Mouse (Mus musculus) neural tube, embryonic 13.5 days (tissue): Measurements from ENCODE around the gene Slc29a2. TPM values are rescaled to one million over a fixed set of nuclear protein-coding genes. Genes with fewer than 3 reads are reported as not detected.
A peak's percentile ranks its signal among the peaks of the same experiment; 100 is the strongest.

Experiments
- ATAC-seq: fragments of 200-750 bp; cut with Nextera tagmentation; 2 replicates; pipeline ENCODE4 v1.8.0; 2017; ENCODE audit warnings: low read depth, mild to moderate bottlenecking, moderate TSS enrichment, moderate library complexity
- H3K27ac ChIP-seq: fragments of 300-500 bp; sonication (generic); replicated peaks from 2 replicates; pipeline ENCODE4 v1.5.1; 2015; ENCODE audit warnings: moderate library complexity, mild to moderate bottlenecking, inconsistent platforms
- H3K27me3 ChIP-seq: fragments of 300-500 bp; sonication (generic); 2 replicates; pipeline ENCODE4 v1.6.1; 2015; ENCODE audit warnings: mild to moderate bottlenecking, inconsistent platforms
- H3K36me3 ChIP-seq: fragments of 300-500 bp; sonication (generic); 2 replicates; pipeline ENCODE4 v1.6.1; 2015; ENCODE audit warnings: mild to moderate bottlenecking, inconsistent platforms
- H3K4me1 ChIP-seq: fragments of 300-500 bp; sonication (generic); replicated peaks from 2 replicates; pipeline ENCODE4 v1.6.1; 2015; ENCODE audit warnings: inconsistent platforms
- H3K4me2 ChIP-seq: fragments of 300-500 bp; sonication (generic); 2 replicates; pipeline ENCODE4 v1.6.1; 2015; ENCODE audit warnings: inconsistent platforms, mild to moderate bottlenecking, moderate library complexity
- H3K4me3 ChIP-seq: fragments of 300-500 bp; sonication (generic); 2 replicates; pipeline ENCODE4 v1.5.1; 2015; ENCODE audit warnings: mild to moderate bottlenecking, inconsistent platforms
- H3K9ac ChIP-seq: fragments of 300-500 bp; sonication (generic); 2 replicates; pipeline ENCODE4 v1.6.1; 2015; ENCODE audit warnings: moderate library complexity, mild to moderate bottlenecking, inconsistent platforms
- H3K9me3 ChIP-seq: fragments of 300-500 bp; sonication (generic); 2 replicates; pipeline ENCODE4 v1.6.1; 2016; ENCODE audit warnings: inconsistent platforms
- WGBS: fragments of 180-500 bp; shearing (Covaris S2); methylation state at CpG from one replicate; pipeline ENCODE4 v1.1.7; 2015; 5-methylcytosine and 5-hydroxymethylcytosine counted together
- polyA plus RNA-seq: library from polyadenylated mRNA; unstranded; fragments of >200 nt; fragmentation: Nextera tagmentation; extraction: Ambion mirVana; gene quantifications from 2 replicates; pipeline ENCODE4 v1.2.1, GENCODE M21; 2015

Gene Slc29a2
- polyA plus RNA-seq, 1 experiment from 2014 or later = 7.9 TPM

DNA sequence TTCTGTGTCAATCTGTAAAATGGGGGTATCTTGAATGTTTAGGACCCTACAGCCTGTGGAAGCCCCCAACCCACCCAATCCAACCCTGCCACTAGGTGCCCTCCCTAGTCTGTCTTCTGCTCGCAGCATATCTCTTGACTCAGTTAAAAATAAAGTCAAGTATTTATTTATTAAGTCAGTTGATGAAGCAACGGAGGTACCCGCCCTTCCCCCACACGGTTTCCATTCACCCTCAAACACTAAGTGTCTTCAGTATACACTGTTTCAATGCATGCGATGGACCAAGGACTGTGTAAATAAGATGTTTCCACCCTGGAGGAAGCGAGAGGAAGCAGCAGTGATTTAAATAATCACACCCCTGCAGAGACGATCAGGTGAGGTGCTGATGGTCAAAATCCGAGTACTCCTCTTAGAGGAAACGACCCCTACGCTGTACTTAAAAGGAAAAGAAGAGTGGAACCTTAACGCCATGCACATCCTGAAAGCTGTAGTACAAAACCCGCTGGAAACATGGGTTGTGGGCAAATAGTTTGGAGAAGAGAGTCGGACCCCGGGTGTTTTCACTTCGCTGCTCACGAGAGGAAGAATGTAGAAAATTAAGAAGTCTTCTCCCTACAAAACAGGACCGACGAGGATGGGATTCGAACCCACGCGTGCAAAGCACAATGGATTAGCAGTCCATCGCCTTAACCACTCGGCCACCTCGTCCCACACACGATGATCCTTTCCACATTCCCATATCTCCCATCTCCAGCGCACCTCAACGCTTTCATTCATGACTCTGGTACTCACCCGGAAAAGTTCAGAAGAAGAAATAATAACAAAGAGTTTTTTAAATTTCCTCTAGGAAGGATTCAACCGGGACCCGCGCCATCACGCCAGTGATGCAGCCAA lies 14.3 kb downstream of the Slc29a2 start:
- H3K27ac ChIP-seq = peak overlapping the region; percentile 91
- H3K4me2 ChIP-seq = peak overlapping the region; percentile 89
- WGBS = 6% methylated on average over 32 of the region's 32 CpGs
- peaks cover 40% of the 10 kb centered on the region for H3K4me1 ChIP-seq
- no peaks in the 10 kb centered on the region for H3K27me3 ChIP-seq
- peak; percentile 48 for ATAC-seq
- 0 out of 2 replicates have a peak, but pooled peaks cover 6% of the 10 kb centered on the region for H3K36me3 ChIP-seq
- peak overlapping the region; percentile 97 for H3K9ac ChIP-seq
- peak overlapping the region; percentile 89 for H3K4me3 ChIP-seq
- no peaks in the 10 kb centered on the region for H3K9me3 ChIP-seq

DNA sequence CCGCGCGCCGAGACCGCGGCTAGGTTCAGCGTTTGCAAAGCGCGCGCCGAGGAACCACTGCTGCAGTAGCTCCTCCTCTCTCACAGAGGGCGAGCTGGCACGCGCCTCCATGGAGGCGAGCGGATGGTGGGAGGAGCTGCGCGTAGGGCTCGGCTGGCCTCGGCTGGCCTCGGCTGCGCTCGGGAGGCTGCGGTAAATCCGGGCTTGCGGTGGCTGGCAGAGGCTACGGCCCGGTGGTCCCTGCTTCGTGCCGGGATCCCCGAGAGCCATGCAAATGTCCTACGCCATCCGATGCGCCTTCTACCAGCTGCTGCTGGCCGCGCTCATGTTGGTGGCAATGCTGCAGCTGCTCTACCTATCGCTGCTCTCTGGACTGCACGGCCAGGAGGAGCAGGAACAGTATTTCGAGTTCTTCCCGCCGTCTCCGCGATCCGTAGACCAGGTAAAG lies 15.1 kb downstream of the Slc29a2 start, which contains the start of the genes B4gat1 and AC124502.3:
TSS of gene B4gat1 (plus strand) at position 118 of the 448 bp plus-strand sequence.
TSS of gene AC124502.3 (plus strand) at position 183 of the 448 bp plus-strand sequence.
- Histone ChIP-seq H3K9me3 (no peaks in the 10 kb centered on the region), H3K4me3 (peak within 1 kb of the TSS; percentile 89), H3K9ac (peak within 1 kb of the TSS; percentile 97), H3K36me3 (peaks cover 12% of the 10 kb centered on the region), H3K4me2 (peak within 1 kb of the TSS; percentile 89), H3K4me1 (peaks cover 41% of the 10 kb centered on the region), H3K27ac (peak within 1 kb of the TSS; percentile 91), H3K27me3 (no peaks in the 10 kb centered on the region)
- peak; percentile 90 for ATAC-seq
- under 1% methylated on average over 44 of the region's 44 CpGs for WGBS

DNA sequence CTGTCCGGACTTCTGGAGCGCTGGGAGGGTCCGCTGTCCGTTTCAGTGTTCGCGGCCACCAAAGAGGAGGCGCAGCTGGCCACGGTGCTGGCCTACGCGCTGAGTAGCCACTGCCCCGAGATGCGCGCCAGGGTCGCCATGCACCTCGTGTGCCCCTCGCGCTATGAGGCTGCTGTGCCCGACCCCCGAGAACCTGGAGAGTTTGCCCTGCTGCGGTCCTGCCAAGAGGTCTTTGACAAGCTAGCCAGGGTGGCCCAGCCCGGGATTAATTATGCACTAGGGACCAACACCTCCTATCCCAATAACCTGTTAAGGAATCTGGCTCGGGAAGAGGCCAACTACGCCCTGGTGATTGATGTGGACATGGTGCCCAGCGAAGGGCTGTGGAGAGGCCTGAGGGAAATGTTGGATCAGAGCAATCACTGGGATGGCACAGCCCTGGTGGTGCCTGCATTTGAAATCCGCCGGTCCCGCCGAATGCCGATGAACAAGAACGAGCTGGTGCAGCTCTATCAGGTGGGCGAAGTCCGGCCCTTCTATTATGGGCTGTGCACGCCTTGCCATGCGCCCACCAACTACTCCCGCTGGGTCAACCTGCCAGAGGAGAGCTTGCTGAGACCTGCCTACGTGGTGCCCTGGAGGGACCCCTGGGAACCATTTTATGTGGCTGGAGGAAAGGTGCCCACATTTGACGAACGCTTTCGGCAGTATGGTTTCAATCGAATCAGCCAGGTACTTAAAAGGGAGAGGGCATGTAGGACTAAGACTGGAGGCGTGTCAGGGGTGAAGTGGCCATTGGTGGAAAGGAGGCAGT lies 15.8 kb downstream of the Slc29a2 start:
- Histone ChIP-seq H3K27me3 (no peaks in the 10 kb centered on the region), H3K9me3 (no peaks in the 10 kb centered on the region), H3K4me1 (peaks cover 41% of the 10 kb centered on the region), H3K4me2 (peak overlapping the region; percentile 89), H3K36me3 (peaks cover 17% of the 10 kb centered on the region), H3K4me3 (peak overlapping the region; percentile 89), H3K27ac (peak overlapping the region; percentile 91), H3K9ac (peak overlapping the region; percentile 97)
- WGBS = 12% methylated on average over 41 of the region's 41 CpGs
- peak; percentile 25 for ATAC-seq

DNA sequence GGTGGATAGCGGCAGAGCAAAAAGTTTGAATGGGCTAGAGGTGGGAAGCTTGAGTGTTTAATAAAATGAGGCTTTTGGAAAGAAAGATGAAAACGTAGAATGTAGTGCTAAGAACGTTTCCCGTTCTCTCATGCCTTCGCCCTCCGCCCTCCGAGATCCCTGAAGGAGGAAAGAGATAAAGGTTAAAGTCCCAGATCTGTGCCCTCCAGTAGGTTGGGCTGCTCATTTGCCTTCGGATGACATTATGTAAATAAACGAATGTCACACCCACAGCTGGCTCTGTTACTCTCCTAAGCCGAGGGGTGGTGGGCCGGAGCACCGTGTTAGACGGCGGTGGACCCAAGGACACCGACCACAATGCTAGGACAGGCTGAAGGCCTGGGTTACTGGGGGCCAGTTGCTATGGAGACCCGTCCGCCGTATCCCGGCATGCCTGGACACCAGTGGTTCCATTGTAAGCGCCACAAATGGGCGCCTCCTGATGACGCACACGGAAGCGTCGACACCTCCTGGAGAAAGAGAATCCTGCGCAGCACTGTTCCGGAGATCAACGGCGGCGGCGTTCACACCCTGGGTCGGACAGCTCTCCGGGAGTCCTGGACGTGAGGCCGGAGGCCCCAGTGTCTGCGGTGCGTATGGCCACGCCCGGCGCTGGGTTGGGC lies 17.3 kb downstream of the Slc29a2 start, which contains the start of gene Brms1:
TSS of gene Brms1 (plus strand) at position 493 of the 662 bp plus-strand sequence.
- peak within 1 kb of the TSS; percentile 76 for H3K27ac ChIP-seq
- peak; percentile 60 for ATAC-seq
- peaks cover 24% of the 10 kb centered on the region for H3K36me3 ChIP-seq
- no peaks in the 10 kb centered on the region for H3K9me3 ChIP-seq
- peak within 1 kb of the TSS; percentile 89 for H3K4me2 ChIP-seq
- H3K27me3 ChIP-seq = no peaks in the 10 kb centered on the region
- H3K4me3 ChIP-seq = peak within 1 kb of the TSS; percentile 89
- peak within 1 kb of the TSS; percentile 97 for H3K9ac ChIP-seq
- 7% methylated on average over 40 of the region's 40 CpGs for WGBS
- peaks cover 41% of the 10 kb centered on the region for H3K4me1 ChIP-seq

DNA sequence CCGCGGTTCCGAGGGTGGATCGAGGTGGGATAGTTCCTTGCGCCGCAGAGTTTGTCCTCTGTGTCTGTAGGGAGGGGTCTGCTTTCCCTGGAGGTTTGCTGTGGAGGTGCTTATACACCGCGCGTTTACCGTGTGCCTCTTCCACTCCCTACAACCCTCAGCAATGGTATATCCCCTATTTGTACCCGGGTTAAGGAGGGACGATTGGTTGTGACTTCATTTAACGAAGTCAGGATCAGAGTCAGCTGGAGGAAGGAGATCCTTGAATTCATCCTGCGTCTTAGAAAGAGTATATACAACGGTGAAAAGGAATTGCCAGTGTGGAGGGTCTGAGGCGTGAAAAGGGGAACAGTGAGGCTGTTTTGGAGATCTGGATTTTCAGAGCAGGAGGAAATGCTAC lies 17.9 kb downstream of the Slc29a2 start:
- H3K27me3 ChIP-seq = no peaks in the 10 kb centered on the region
- H3K4me3 ChIP-seq = peak overlapping the region; percentile 89
- H3K9me3 ChIP-seq = no peaks in the 10 kb centered on the region
- peaks cover 30% of the 10 kb centered on the region for H3K36me3 ChIP-seq
- H3K4me1 ChIP-seq = peaks cover 41% of the 10 kb centered on the region
- WGBS = 2% methylated on average over 16 of the region's 16 CpGs
- peak overlapping the region; percentile 89 for H3K4me2 ChIP-seq
- H3K9ac ChIP-seq = peak overlapping the region; percentile 97
- peak; percentile 2; the same call in 1 of the 2 replicates for ATAC-seq
- H3K27ac ChIP-seq = peak overlapping the region; percentile 76

DNA sequence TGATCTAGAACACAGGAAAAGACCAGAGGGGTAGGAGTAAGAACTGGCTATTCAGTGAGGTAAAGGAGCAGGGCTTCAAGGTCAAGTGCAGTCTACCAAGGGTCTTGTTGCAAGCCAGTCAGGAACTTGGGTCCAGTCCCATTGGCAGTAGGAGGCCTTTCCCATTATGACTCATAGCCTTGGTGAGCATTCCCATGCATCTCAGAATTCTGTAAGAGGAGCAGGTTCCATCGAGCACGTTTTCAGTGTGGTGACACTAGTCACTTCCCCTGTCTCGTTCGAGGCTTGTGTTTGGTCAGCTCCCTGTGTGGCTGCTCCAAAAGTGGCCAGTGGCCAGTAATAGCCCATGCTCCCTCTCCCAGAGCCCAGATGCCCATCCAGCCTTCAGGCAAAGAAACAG lies 21.9 kb downstream of the Slc29a2 start:
- H3K27me3 ChIP-seq = peaks cover 11% of the 10 kb centered on the region

DNA sequence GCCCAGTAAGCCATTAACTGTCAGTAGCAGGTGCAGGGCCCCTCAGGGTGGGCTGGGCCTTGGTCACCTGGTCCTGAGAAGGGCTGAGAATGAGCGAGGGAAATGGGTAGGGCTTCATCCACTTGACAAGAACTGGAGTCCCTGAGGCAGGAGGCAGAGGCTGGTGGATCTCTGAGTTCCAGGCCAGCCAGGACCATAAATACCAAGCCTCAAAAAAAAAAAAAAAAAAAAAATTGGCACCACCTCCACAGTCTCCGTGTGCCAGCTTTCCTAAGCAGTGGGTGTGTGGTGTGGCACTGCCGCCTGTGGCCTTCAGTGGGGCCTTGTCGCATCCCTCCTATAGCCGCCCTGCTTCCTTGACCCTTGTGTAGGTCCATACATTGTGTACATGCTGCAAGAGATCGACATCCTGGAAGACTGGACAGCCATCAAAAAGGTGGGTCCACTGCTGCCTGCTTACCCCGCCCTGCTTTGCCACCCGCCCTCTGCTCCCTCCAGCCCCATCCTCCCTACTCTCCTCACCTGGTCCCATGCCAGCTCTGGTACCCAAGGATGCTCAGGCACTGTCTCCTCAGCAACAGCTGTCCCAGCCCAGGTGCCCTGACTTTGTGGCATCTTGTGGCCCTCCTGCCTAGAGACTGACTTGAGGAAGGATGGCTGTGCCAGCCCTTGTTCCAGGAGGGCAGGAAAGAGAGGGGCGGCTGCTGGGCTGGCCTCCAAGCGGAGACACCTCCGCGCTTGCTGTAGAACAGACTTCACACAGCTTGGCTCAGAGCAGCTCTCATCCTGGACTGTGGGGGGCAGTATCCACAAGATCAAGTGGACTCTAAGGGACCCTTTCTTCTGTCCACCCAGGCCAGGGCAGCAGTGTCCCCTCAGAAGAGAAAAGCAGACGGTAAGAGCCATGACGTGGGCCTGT lies 24.7 kb downstream of the Slc29a2 start:
- Histone ChIP-seq H3K36me3 (peaks cover 56% of the 10 kb centered on the region), H3K27me3 (peaks cover 40% of the 10 kb centered on the region), H3K4me3 (no peak overlapping the region), H3K27ac (no peak overlapping the region), H3K9me3 (no peaks in the 10 kb centered on the region), H3K9ac (no peak overlapping the region), H3K4me2 (no peak overlapping the region), H3K4me1 (peaks cover 18% of the 10 kb centered on the region)
- no peak for ATAC-seq
- WGBS = 88% methylated on average over 14 of the region's 14 CpGs

More for the DNA sequence above, 21.9 kb downstream of the Slc29a2 start:
- 80% methylated on average over 4 of the region's 4 CpGs for WGBS
- Histone ChIP-seq H3K9ac (no peak overlapping the region), H3K9me3 (no peaks in the 10 kb centered on the region), H3K4me3 (no peak overlapping the region), H3K4me1 (peaks cover 27% of the 10 kb centered on the region), H3K36me3 (peaks cover 65% of the 10 kb centered on the region), H3K4me2 (no peak overlapping the region), H3K27ac (no peak overlapping the region)
- no peak for ATAC-seq

DNA sequence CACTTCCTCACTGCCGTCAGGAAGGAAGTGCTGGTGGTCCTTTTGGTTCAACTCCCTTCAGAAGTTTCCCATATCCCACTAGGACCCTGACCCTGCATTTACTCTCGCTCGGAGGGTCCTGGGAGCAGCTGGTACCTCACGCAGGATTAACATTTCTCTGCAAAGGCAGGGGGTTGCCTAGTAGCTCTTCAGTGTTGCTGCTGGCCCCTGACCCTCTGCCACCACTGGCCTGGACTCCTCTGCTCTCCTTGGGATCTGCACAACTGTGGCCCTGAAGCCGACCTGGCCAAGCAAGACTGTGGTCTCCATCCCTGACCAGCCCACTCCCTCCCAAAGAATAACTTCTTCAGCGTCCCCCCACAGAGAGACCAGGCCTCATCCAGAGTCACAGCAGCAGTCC lies 25.7 kb downstream of the Slc29a2 start:
- H3K9me3 ChIP-seq = no peaks in the 10 kb centered on the region
- H3K27me3 ChIP-seq = peaks cover 49% of the 10 kb centered on the region
- H3K9ac ChIP-seq = no peak overlapping the region
- no peak overlapping the region for H3K4me2 ChIP-seq
- H3K4me1 ChIP-seq = peaks cover 18% of the 10 kb centered on the region
- no peak for ATAC-seq
- H3K4me3 ChIP-seq = no peak overlapping the region
- H3K36me3 ChIP-seq = peaks cover 48% of the 10 kb centered on the region
- no peak overlapping the region for H3K27ac ChIP-seq
- 83% methylated on average over 6 of the region's 6 CpGs for WGBS

DNA sequence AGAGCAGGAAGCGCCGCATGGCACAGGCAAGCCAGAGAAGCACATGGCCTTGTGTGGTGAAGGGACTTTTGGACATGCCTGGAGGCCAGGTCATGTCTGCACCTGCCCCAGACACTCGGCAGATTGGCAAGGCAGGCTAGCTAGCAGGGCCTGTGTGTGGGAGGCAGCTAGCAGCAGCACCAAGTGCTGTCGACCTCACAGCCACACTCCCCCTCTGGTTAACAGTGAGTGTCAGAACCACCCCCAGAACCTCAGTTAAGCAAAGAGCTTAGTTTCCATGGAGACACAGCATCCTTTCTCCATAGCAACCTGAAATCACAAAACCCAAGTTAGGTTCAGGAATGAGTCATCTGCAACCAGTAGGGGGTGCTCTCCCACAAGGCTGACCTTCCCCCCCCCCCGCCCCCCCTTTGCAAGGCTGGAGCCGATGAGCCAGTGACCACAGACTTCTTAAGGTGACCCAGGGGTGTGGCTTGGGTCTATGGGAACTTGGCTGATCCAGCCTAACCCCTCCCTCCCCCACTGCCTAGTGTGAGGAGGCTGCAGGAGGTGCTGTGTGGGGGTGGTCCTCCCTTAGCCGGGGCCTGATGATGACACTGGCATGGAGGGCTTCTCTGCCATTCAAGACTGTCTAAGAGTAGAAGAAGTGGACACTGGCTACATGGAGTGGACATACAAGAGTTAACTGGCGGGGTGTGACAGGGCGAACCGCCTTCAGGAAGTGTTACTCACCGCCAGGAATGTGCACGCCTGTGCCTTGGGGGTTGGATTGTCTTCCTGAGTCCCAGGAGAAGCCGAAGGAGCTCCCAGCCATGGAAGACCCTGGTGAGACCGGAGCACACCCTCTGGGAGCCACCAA lies 26.6 kb downstream of the Slc29a2 start, which contains the start of gene Rin1:
TSS of gene Rin1 (plus strand) at position 435 of the 859 bp plus-strand sequence.
- Histone ChIP-seq H3K4me1 (peaks cover 18% of the 10 kb centered on the region), H3K9ac (0 out of 2 replicates have a peak within 1 kb of the TSS, but pooled peaks have one; percentile 6), H3K36me3 (peaks cover 48% of the 10 kb centered on the region), H3K27me3 (peaks cover 59% of the 10 kb centered on the region), H3K9me3 (no peaks in the 10 kb centered on the region), H3K27ac (no peak within 1 kb of the TSS), H3K4me3 (peak within 1 kb of the TSS; percentile 9), H3K4me2 (peak within 1 kb of the TSS; percentile 15)
- 0 out of 2 replicates have a peak, but pooled peaks have one; percentile 8 for ATAC-seq
- 19% methylated on average over 14 of the region's 14 CpGs for WGBS

DNA sequence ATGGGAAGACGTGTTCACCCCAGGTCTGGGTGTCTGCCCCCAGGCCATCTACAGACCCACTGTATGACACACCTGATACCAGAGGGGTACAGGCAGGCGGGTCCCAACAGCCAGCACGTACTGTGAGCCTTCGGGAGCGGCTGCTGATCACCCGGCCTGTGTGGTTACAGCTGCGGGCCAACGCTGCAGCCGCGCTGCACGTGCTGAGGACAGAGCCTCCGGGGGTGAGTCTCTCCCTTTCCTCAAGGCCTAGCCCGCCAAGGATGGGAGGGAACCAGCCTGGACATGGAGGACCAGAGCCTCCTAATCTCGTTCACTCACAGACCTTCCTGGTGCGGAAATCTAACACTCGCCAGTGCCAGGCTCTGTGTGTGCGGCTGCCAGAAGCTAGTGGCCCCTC lies 27.4 kb downstream of the Slc29a2 start:
- 11% methylated on average over 17 of the region's 17 CpGs for WGBS
- 0 out of 2 replicates have a peak overlapping the region, but pooled peaks have one; percentile 6 for H3K9ac ChIP-seq
- H3K4me2 ChIP-seq = peak overlapping the region; percentile 15
- peak overlapping the region; percentile 9 for H3K4me3 ChIP-seq
- peaks cover 63% of the 10 kb centered on the region for H3K27me3 ChIP-seq
- peaks cover 40% of the 10 kb centered on the region for H3K36me3 ChIP-seq
- H3K9me3 ChIP-seq = no peaks in the 10 kb centered on the region
- H3K4me1 ChIP-seq = peaks cover 18% of the 10 kb centered on the region
- H3K27ac ChIP-seq = no peak overlapping the region
- peak; percentile 43; the same call in 1 of the 2 replicates for ATAC-seq
